Mouse (Mus musculus) testis, adult 2 months (tissue): ENCODE data around the gene Galnt10.

ENCODE experiments used
- CTCF ChIP-seq: fragments of 200-500 bp; IDR thresholded peaks from 2 replicates; pipeline ENCODE4 v1.5.1; 2012; ENCODE audit warnings: low read depth, mild to moderate bottlenecking, inconsistent platforms, low read length, moderate library complexity; ENCODE audit not compliant: control insufficient read depth, insufficient read depth, insufficient replicate concordance
- POLR2A ChIP-seq: fragments of 200-500 bp; IDR thresholded peaks from 2 replicates; pipeline ENCODE4 v1.6.1; 2012; ENCODE audit warnings: low read depth, mild to moderate bottlenecking, inconsistent platforms, low read length, moderate library complexity; ENCODE audit not compliant: control insufficient read depth

DNA sequence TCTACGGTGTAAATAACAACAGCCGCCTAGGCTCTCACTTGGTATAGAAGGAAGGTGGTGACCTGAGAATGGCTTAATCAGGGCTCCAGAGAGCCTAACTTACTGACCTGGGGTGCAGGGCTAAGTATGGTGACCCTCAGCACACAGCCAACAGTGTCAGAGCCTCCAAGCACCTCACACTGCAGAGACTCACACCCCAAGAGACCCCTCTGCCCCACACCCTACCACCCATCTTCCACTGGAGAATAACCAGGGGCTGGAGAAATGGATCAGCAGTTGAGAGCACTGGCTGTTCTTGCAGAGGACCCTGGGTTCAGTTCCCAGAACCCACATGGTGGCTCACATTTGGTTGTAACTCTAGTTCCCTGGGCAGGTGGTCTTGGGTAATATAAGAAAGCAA lies 12.2 kb upstream of the Galnt10 start:
- no peak for TF ChIP-seq CTCF
- TF ChIP-seq POLR2A: no peak
